Mouse (Mus musculus) embryonic facial prominence, embryonic 11.5 days (tissue): ENCODE data around the gene Atp5b. TPM values are rescaled to one million over a fixed set of nuclear protein-coding genes. Genes with fewer than 3 reads are reported as not detected.

Source experiments
- ATAC-seq: fragments of 200-750 bp; cut with Nextera tagmentation; replicated peaks from 2 replicates; pipeline ENCODE4 v1.8.0; 2017; ENCODE audit warnings: low read depth; ENCODE audit not compliant: insufficient number of reproducible peaks, low FRiP score, low TSS enrichment
- DNase-seq: peaks from one replicate; pipeline ENCODE4 v3.0.0-alpha.2; 2015; ENCODE audit warnings: low spot score
- H3K27ac ChIP-seq: fragments of 300-500 bp; sonication (generic); replicated peaks from 2 replicates; pipeline ENCODE4 v1.5.1; 2014; ENCODE audit warnings: mild to moderate bottlenecking, low read depth, low read length, control low read depth
- H3K27me3 ChIP-seq: fragments of 300-500 bp; sonication (generic); 2 replicates; pipeline ENCODE4 v1.6.1; 2014; ENCODE audit warnings: mild to moderate bottlenecking, low read length, moderate library complexity, mixed read lengths; ENCODE audit not compliant: control insufficient read depth, insufficient read depth
- H3K36me3 ChIP-seq: fragments of 300-500 bp; sonication (generic); replicated peaks from 2 replicates; pipeline ENCODE4 v1.6.1; 2014; ENCODE audit warnings: low read depth, mild to moderate bottlenecking, low read length, moderate library complexity, mixed read lengths; ENCODE audit not compliant: control insufficient read depth, insufficient read depth
- H3K4me1 ChIP-seq: fragments of 300-500 bp; sonication (generic); 2 replicates; pipeline ENCODE4 v1.6.1; 2014; ENCODE audit warnings: low read length, mixed read lengths; ENCODE audit not compliant: control insufficient read depth, insufficient read depth
- H3K4me2 ChIP-seq: fragments of 300-500 bp; sonication (generic); 2 replicates; pipeline ENCODE4 v1.6.1; 2014; ENCODE audit warnings: low read depth, mild to moderate bottlenecking, control low read depth, low read length, moderate library complexity
- H3K4me3 ChIP-seq: fragments of 300-500 bp; sonication (generic); 2 replicates; pipeline ENCODE4 v1.5.1; 2014; ENCODE audit warnings: low read depth, low read length, control low read depth
- H3K9ac ChIP-seq: fragments of 300-500 bp; sonication (generic); replicated peaks from 2 replicates; pipeline ENCODE4 v1.6.1; 2014; ENCODE audit warnings: mild to moderate bottlenecking, control low read depth, low read length
- H3K9me3 ChIP-seq: fragments of 300-500 bp; sonication (generic); replicated peaks from 2 replicates; pipeline ENCODE4 v1.6.1; 2016; ENCODE audit warnings: mild to moderate bottlenecking, low read length, inconsistent platforms, mixed read lengths; ENCODE audit not compliant: control insufficient read depth
- WGBS: fragments of 180-500 bp; shearing (Covaris S2); extraction: QIAGEN DNeasy Blood & Tissue Kit; methylation state at CpG from one replicate; pipeline ENCODE4 v1.1.7; 2014; 5-methylcytosine and 5-hydroxymethylcytosine counted together
- polyA plus RNA-seq: library from polyadenylated mRNA; unstranded; fragments of >200 nt; fragmentation: Nextera tagmentation; extraction: Ambion mirVana; gene quantifications from 2 replicates; pipeline ENCODE4 v1.2.1, GENCODE M21; 2014

Atp5b gene
- polyA plus RNA-seq, 1 experiment from 2014 or later: 2,412 TPM

- 11% methylated on average over 19 of the region's 19 CpGs for WGBS
- H3K4me3 ChIP-seq: peak overlapping the region; percentile 7
- ATAC-seq: peak; percentile 60
- no peak overlapping the region for H3K27ac ChIP-seq
- no peaks in the 10 kb centered on the region for H3K36me3 ChIP-seq
- peak overlapping the region; percentile 39 for H3K4me2 ChIP-seq
- no peak overlapping the region for H3K9ac ChIP-seq
- H3K27me3 ChIP-seq: no peaks in the 10 kb centered on the region
- peaks cover 7% of the 10 kb centered on the region for H3K4me1 ChIP-seq
- DNase-seq: peak; percentile 87
- no peaks in the 10 kb centered on the region for H3K9me3 ChIP-seq
Measured at GRCm38 (mm10) chr10:128094340-128094968, 11.4 kb downstream of the Atp5b start.

GRCm38 (mm10) chr10:128095003-128095636 is 12.0 kb downstream of the Atp5b start:
- H3K4me1 ChIP-seq: peaks cover 7% of the 10 kb centered on the region
- 27% methylated on average over 9 of the region's 9 CpGs for WGBS
- no peak for DNase-seq
- no peaks in the 10 kb centered on the region for H3K36me3 ChIP-seq
- H3K4me3 ChIP-seq: no peak overlapping the region
- H3K4me2 ChIP-seq: no peak overlapping the region; the same call in 1 of the 2 replicates
- no peak overlapping the region for H3K9ac ChIP-seq
- H3K27me3 ChIP-seq: no peaks in the 10 kb centered on the region
- no peak overlapping the region for H3K27ac ChIP-seq
- ATAC-seq: no peak
- no peaks in the 10 kb centered on the region for H3K9me3 ChIP-seq

- WGBS: 13% methylated on average over 4 of the region's 4 CpGs
- H3K4me1 ChIP-seq: peaks cover 6% of the 10 kb centered on the region
- H3K36me3 ChIP-seq: no peaks in the 10 kb centered on the region
- H3K4me2 ChIP-seq: no peak overlapping the region
- ATAC-seq (no peak), DNase-seq (no peak)
- no peak overlapping the region; the same call in 1 of the 2 replicates for H3K27ac ChIP-seq
- H3K9ac ChIP-seq: no peak overlapping the region; the same call in 1 of the 2 replicates
- peak overlapping the region; percentile 93 for H3K4me3 ChIP-seq
- H3K9me3 ChIP-seq: no peaks in the 10 kb centered on the region
- H3K27me3 ChIP-seq: no peaks in the 10 kb centered on the region
Measured at GRCm38 (mm10) chr10:128096313-128096692, 13.2 kb downstream of the Atp5b start.

- peak; percentile 72 for ATAC-seq
- WGBS: under 1% methylated on average over 75 of the region's 86 CpGs
- no peaks in the 10 kb centered on the region for H3K27me3 ChIP-seq
- no peaks in the 10 kb centered on the region for H3K36me3 ChIP-seq
- DNase-seq: peak; percentile 94
- H3K4me1 ChIP-seq: peaks cover 1% of the 10 kb centered on the region
- peak overlapping the region; percentile 85 for H3K9ac ChIP-seq
- peak overlapping the region; percentile 65 for H3K4me2 ChIP-seq
- H3K4me3 ChIP-seq: peak overlapping the region; percentile 93
- H3K27ac ChIP-seq: peak overlapping the region; percentile 10
- no peaks in the 10 kb centered on the region for H3K9me3 ChIP-seq
Measured at GRCm38 (mm10) chr10:128096693-128097586, 13.9 kb downstream of the Atp5b start.

GRCm38 (mm10) chr10:128097587-128097971 is 14.5 kb downstream of the Atp5b start:
- Histone ChIP-seq H3K4me3 (peak overlapping the region; percentile 93), H3K36me3 (no peaks in the 10 kb centered on the region), H3K9ac (peak overlapping the region; percentile 85), H3K27me3 (no peaks in the 10 kb centered on the region), H3K4me2 (peak overlapping the region; percentile 65), H3K27ac (peak overlapping the region; percentile 10; the same call in 1 of the 2 replicates), H3K4me1 (no peaks in the 10 kb centered on the region; the same call in none of the 2 replicates), H3K9me3 (no peaks in the 10 kb centered on the region)
- ATAC-seq: no peak
- peak; percentile 57 for DNase-seq
- 0% methylated on average over 13 of the region's 13 CpGs for WGBS

GRCm38 (mm10) chr10:128110103-128110761 is 27.2 kb downstream of the Atp5b start:
- Histone ChIP-seq H3K4me3 (no peak overlapping the region), H3K36me3 (peaks cover 12% of the 10 kb centered on the region), H3K9me3 (no peaks in the 10 kb centered on the region), H3K27ac (no peak overlapping the region), H3K4me1 (no peaks in the 10 kb centered on the region), H3K4me2 (no peak overlapping the region), H3K9ac (no peak overlapping the region), H3K27me3 (no peaks in the 10 kb centered on the region)
- 87% methylated on average over 4 of the region's 4 CpGs for WGBS
- DNase-seq: no peak
- ATAC-seq: no peak

GRCm38 (mm10) chr10:128111227-128111626 is 28.2 kb downstream of the Atp5b start:
- peaks cover 14% of the 10 kb centered on the region for H3K36me3 ChIP-seq
- H3K9me3 ChIP-seq: no peaks in the 10 kb centered on the region
- no peak for DNase-seq
- H3K4me3 ChIP-seq: no peak overlapping the region
- H3K4me1 ChIP-seq: no peaks in the 10 kb centered on the region
- H3K4me2 ChIP-seq: no peak overlapping the region
- H3K9ac ChIP-seq: no peak overlapping the region
- ATAC-seq: no peak
- no peaks in the 10 kb centered on the region for H3K27me3 ChIP-seq
- H3K27ac ChIP-seq: no peak overlapping the region
